Mouse (Mus musculus) cerebellum, postnatal 36 days (tissue): ENCODE measurements around the gene Spsb2.
A peak's percentile ranks its signal among the peaks of the same experiment; 100 is the strongest.
"Not testable (repeated sequence)": the region's sequence is repeated elsewhere in the genome, so short reads cannot be mapped to it uniquely, and the experiment has no call there.

Experiments used
- DNase-seq, 2 experiments: peaks; one replicate each; pipeline ENCODE4 v3.0.0; 2021 to 2022; ENCODE audit warnings: mixed read lengths in 2 of 2

Gene Spsb2

GRCm38 (mm10) chr6:124808358-124809012, at the start of gene Spsb2:
Gene Spsb2 (plus strand): TSS chr6:124808661.
- DNase-seq = peak; percentile 60 to 63

DNA sequence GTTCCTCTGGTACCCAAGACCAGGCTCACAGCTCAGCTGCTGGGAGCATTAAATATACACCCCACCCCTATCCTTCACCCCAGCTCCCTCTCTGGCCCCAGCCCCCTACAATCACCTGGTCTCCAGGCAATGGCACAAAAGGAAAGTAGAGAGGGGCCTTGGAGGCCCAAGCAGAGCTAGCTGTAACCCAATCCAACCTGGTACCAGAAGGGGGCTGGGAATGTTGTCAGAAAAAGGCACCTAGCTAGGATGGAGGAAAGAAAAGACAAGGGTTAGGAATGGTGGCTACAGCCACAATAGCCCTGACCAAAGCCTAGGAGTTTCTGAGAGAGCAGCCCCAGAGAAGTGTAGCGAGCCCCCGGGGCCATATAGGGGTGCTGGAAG, 49.6 kb upstream of the Spsb2 start:
- no peak for DNase-seq

DNA sequence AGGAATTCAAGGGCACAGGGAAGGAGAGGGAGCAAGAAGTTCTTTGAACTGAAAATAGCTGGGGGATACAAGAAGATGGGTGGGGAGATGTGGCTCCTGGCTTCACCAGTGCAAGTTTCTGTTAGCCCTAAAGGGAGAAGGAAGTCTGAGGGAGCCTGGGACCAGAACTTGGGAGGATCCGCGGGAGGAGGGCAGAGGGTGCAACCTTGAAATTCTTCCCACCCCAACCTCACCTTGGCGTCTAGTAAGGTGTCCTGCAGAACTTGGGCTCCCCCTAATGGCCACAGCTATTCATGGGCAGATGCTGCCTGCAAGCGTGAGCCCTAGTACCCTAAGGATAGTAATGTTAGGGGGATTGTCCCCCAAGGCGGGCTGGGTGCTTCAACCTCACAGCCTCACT, 49.2 kb upstream of the Spsb2 start:
- DNase-seq = peak; percentile 87 to 88

- no peak for DNase-seq
These were observed 42.5 kb upstream of the Spsb2 start for GRCm38 (mm10) chr6:124765951-124766350.

DNA sequence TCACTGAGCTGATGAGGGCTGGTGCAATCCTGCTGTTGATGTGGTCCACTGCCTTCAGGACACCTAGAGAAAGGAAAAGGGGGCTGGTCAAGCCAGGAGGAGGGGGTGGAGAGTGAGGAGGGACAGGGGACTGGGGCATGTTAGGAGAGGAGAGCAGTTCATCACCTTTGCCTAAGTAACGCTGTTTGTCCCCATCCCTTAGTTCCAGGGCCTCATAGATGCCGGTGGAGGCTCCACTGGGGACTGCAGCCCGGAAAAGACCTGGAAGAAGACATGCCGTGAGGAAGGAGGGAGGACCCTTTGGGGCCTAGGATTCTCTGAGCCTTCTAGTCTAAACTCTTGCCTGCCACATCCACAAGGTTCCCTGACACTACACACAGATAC, 40.9 kb upstream of the Spsb2 start:
- no peak for DNase-seq

- DNase-seq = peak; percentile 64 to 71
These were observed 40.3 kb upstream of the Spsb2 start for GRCm38 (mm10) chr6:124767920-124768703.

GRCm38 (mm10) chr6:124768704-124769044, 39.8 kb upstream of the Spsb2 start:
- peak in 1 of 2 experiments; percentile 60 for DNase-seq

GRCm38 (mm10) chr6:124769101-124769765, 39.2 kb upstream of the Spsb2 start, which contains the start of gene Eno2:
Gene Eno2 (minus strand): TSS chr6:124769673.
- DNase-seq = peak; percentile 78 to 88

DNA sequence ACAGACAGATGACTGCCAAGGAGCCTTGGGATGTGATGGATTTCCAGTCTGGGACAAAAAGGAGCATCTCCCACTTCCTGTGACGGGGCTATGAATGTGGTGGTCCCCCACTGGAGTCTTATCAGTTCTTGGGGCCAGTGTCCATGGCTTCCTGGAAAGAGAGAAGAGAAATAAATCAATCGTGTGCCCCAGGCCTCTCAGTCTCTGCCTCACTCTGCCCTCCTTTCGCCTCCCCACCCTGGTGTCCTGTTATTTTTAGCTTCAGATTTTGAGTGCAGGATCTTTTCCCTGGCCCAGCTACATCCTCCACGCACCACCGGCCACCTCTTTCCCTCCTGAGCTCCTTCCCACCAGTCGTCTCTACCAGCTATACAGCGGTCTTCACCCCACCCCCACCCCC, 38.4 kb upstream of the Spsb2 start:
- peak in 1 of 2 experiments; percentile 38 for DNase-seq

- peak; percentile 52 to 55 for DNase-seq
These were observed 38.0 kb upstream of the Spsb2 start for GRCm38 (mm10) chr6:124770511-124770910.

- no peak for DNase-seq
These were observed 29.1 kb upstream of the Spsb2 start, which contains the start of gene Lrrc23 for GRCm38 (mm10) chr6:124779222-124779983. Gene Lrrc23 (minus strand): TSS chr6:124779727.

DNA sequence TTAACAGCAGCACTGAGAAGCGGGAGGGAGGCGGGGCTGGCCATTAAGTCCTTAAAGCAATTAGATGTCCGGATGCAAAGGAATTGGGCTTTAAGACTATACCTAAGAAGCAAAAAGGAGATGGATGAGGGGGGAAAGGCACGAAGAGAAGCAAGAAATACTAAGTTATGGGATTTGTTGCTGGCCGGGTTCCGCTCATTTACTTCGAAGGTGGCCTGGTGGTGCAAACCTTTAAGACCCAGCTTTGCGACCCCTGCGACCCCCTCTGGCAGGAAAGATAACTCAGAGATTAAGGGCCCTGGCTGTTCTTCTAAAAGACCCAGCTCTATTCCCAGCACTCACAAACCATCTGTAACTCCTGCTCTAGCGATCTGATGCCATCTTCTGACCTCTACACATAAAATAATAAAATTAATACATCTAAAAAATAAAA, 28.5 kb upstream of the Spsb2 start:
- DNase-seq = no peak

- DNase-seq = no peak
These were observed 27.5 kb upstream of the Spsb2 start for GRCm38 (mm10) chr6:124780917-124781316.

GRCm38 (mm10) chr6:124782436-124782835, 26.0 kb upstream of the Spsb2 start:
- no peak for DNase-seq

GRCm38 (mm10) chr6:124786756-124787420, 21.6 kb upstream of the Spsb2 start:
- DNase-seq = peak; percentile 85 to 90

GRCm38 (mm10) chr6:124787722-124788121, 20.7 kb upstream of the Spsb2 start:
- no peak for DNase-seq

- no peak for DNase-seq
These were observed 18.9 kb upstream of the Spsb2 start for GRCm38 (mm10) chr6:124789519-124789918.

GRCm38 (mm10) chr6:124790121-124790520, 18.3 kb upstream of the Spsb2 start:
- no peak for DNase-seq

DNA sequence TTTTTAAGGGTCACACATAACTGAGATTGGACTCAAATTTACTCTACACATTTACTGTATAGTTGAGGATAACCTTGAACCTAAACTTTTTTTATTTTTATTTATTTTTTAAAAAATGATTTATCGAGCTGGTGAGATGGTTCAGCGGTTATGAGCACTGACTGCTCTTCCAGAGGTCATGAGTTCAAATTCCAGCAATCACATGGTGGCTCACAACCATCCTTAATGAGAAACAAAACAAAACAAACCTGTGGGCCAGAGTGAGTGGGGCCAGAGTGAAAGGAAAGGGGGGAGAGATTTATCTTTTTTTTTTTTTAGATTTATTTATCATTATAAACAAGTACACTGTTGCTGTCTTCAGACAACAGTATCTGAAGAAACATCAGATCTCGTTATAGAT, 16.6 kb upstream of the Spsb2 start:
- no peak for DNase-seq

DNA sequence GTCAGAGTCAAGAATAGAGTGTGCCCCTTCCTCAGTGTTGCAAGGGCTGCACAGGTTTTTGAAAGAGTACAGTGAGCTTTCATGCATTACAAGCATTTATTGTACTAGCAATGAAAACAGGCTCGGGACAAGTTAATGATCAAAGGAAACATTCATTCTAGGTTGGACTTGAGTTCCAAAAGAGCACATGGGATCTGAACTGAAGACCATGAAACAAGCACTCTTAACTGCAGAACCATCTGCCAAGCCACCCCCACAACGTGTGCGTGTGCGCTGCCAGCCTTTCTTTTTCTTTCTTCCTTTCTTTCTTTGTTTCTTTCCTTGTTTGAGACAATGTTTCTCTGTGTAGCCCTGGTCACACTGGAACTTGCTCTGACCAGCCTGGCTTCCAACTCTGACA, 12.7 kb upstream of the Spsb2 start:
- no peak for DNase-seq

DNA sequence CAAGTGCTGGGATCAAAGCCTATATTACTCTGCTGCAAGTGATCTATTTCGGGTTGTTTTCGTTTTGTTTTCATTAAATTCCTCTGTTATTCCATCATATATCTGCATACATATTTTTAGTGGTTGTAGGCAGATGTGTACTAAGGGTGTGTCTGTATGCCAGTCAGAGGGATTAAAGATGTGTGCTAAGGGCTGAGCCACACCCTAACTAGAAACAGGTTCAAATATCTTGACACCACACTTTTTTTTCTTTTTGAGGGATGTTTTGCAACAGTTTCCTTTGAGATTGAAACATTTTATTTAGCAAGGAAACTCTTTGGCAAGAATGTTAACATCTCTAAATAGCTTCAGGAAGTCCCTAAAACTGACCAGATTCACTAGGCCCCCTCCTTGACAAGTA, 12.3 kb upstream of the Spsb2 start:
- DNase-seq = no peak

DNA sequence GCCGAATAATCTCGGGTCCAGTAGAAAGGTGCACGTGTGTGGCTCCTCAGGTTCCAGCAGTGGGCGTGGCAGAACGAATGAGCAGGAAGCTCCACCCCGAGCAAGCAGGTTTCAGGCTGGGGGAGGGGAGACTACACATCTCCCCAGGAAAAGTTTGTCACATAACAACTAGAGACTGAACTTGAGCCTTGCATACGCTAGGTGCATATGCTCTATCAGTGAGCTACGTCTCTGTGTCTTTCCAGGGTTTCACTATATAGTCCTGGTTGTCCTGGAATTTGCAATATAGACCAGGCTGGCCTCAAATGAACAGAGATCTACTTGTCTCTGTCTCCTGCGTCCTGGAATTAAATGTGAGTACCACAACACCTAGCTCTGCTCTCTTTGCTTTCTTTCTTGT, 6.1 kb upstream of the Spsb2 start:
- not testable (repeated sequence) for DNase-seq
